Mouse (Mus musculus) myocyte (in vitro differentiated cells): ENCODE results near the gene D930020B18Rik.

ENCODE experiments used
- CEBPB ChIP-seq: IDR thresholded peaks from 2 replicates; pipeline ENCODE4 v1.6.1; 2011; ENCODE audit warnings: mild to moderate bottlenecking, moderate library complexity; ENCODE audit not compliant: poor library complexity, insufficient read depth, severe bottlenecking
- E2F4 ChIP-seq: IDR thresholded peaks from one replicate; pipeline ENCODE4 v1.6.1; 2011; ENCODE audit warnings: mild to moderate bottlenecking, control low read depth, moderate library complexity; ENCODE audit not compliant: insufficient read depth
- MAX ChIP-seq: IDR thresholded peaks from one replicate; pipeline ENCODE4 v1.6.1; 2011; ENCODE audit warnings: low read depth, mild to moderate bottlenecking, control low read depth
- MYOG ChIP-seq, 3 experiments: IDR thresholded peaks; one replicate each; pipeline ENCODE4 v1.6.1; 2011; ENCODE audit warnings: control low read depth in 2 of 3, low read depth in 2 of 3, mild to moderate bottlenecking in 2 of 3; ENCODE audit not compliant: insufficient read length in 2 of 3, control insufficient read depth in 1 of 3, insufficient read depth in 1 of 3
- POLR2A ChIP-seq: IDR thresholded peaks from one replicate; pipeline ENCODE4 v1.6.1; 2011; ENCODE audit warnings: low read depth, mild to moderate bottlenecking, control low read depth, moderate library complexity; ENCODE audit not compliant: insufficient read length
- POLR2AphosphoS2 ChIP-seq: IDR thresholded peaks from one replicate; pipeline ENCODE4 v1.6.1; 2011; ENCODE audit warnings: low read depth, control low read depth; ENCODE audit not compliant: insufficient read length
- TCF12 ChIP-seq: IDR thresholded peaks from one replicate; pipeline ENCODE4 v1.6.1; 2011; ENCODE audit warnings: mild to moderate bottlenecking, control low read depth; ENCODE audit not compliant: poor library complexity, insufficient read depth, severe bottlenecking
- USF1 ChIP-seq: IDR thresholded peaks from one replicate; pipeline ENCODE4 v1.6.1; 2011; ENCODE audit warnings: low read depth, mild to moderate bottlenecking, control low read depth, moderate library complexity

DNA sequence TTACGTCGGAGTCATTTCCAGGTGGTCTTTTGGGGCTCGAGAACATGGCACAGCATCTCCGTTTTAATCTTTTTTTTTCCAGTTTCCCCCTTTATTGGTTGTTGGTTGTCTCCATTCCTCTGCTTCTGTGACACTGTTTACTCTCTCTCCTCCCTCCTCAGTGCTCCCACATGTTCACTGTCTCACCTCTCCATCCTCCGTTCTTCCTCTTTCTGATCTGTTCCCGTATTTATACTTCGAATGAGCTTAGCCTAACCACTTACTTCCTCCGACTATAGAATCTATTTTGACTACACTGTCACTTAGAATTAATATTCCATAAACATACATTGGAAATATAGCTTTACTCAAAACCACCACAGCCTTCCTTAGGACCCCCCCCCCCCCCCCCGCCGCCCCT lies 41.2 kb downstream of the D930020B18Rik start:
- TF ChIP-seq POLR2A (no peak), USF1 (no peak), MAX (no peak), CEBPB (no peak), MYOG (IDR thresholded peaks at IDR 0.05; ENCODE audit: control insufficient read depth in 1 of 3, insufficient read depth in 1 of 3, insufficient read length in 2 of 3, low read depth in 2 of 3) (no peak), POLR2AphosphoS2 (no peak), E2F4 (no peak), TCF12 (no peak)
